Mouse (Mus musculus) adipose tissue, adult 10 weeks (tissue): ENCODE results near the gene Gmeb1. TPM values are rescaled to one million over a fixed set of nuclear protein-coding genes. Genes with fewer than 3 reads are reported as not detected.

ENCODE experiments used
- polyA plus RNA-seq: library from polyadenylated mRNA; stranded (reverse); fragments of 350-450 nt; fragmentation: Illumina TruSeq; extraction: RNeasy Lipid Tissue Mini Kit (QIAGEN cat#74804); gene quantifications from one replicate; pipeline ENCODE4 v1.2.3, GENCODE M21; 2014; ENCODE audit warnings: low read depth, low replicate concordance

Gene Gmeb1
- 10.0 TPM for polyA plus RNA-seq

GRCm38 (mm10) chr4:132261514-132262357, at the start of gene Gmeb1:
Gene Gmeb1, minus strand, starts transcription at chr4:132261602.

GRCm38 (mm10) chr4:132302939-132303479, 41.6 kb upstream of the Gmeb1 start, which contains the start of gene Rab42:
Gene Rab42, minus strand, starts transcription at chr4:132303385.

GRCm38 (mm10) chr4:132274156-132274862, 12.9 kb upstream of the Gmeb1 start, which contains the start of gene Taf12:
Gene Taf12, plus strand, starts transcription at chr4:132274375.

GRCm38 (mm10) chr4:132211953-132212734, 49.3 kb downstream of the Gmeb1 start, which contains the start of gene Ythdf2:
Gene Ythdf2, minus strand, starts transcription at chr4:132212303.

Other genes with a start within 250 kb of the Gmeb1 start
- gene Gm10300, start 186.9 kb downstream of the Gmeb1 start, polyA plus RNA-seq = 0.42 TPM
- gene Epb41, start 186.3 kb downstream of the Gmeb1 start, polyA plus RNA-seq = 33.6 TPM
- not detected for gene Oprd1, start 117.1 kb downstream of the Gmeb1 start, polyA plus RNA-seq
- 22.3 TPM for gene Ythdf2, start 49.3 kb downstream of the Gmeb1 start, polyA plus RNA-seq
- 20.0 TPM for gene Taf12, start 12.8 kb upstream of the Gmeb1 start, polyA plus RNA-seq
- gene Rab42, start 41.8 kb upstream of the Gmeb1 start, polyA plus RNA-seq = 8.6 TPM
- gene Trnau1ap, start 67.9 kb upstream of the Gmeb1 start, polyA plus RNA-seq = 54.9 TPM
- 16.3 TPM for gene Rcc1, start 92.0 kb upstream of the Gmeb1 start, polyA plus RNA-seq
- gene Phactr4, start 160.9 kb upstream of the Gmeb1 start, polyA plus RNA-seq = 18.6 TPM
- 6.1 TPM for gene Med18, start 202.3 kb upstream of the Gmeb1 start, polyA plus RNA-seq
- gene Sesn2, start 248.9 kb upstream of the Gmeb1 start, polyA plus RNA-seq = 23.7 TPM